Mouse (Mus musculus): ENCODE measurements at regions not wholly inside any gene's neighbourhood (a gene's known extent, or its start where the extent isn't known, plus 50 kb on each side); places are given as distances from the start of the nearest gene placed in this dataset.

DNA sequence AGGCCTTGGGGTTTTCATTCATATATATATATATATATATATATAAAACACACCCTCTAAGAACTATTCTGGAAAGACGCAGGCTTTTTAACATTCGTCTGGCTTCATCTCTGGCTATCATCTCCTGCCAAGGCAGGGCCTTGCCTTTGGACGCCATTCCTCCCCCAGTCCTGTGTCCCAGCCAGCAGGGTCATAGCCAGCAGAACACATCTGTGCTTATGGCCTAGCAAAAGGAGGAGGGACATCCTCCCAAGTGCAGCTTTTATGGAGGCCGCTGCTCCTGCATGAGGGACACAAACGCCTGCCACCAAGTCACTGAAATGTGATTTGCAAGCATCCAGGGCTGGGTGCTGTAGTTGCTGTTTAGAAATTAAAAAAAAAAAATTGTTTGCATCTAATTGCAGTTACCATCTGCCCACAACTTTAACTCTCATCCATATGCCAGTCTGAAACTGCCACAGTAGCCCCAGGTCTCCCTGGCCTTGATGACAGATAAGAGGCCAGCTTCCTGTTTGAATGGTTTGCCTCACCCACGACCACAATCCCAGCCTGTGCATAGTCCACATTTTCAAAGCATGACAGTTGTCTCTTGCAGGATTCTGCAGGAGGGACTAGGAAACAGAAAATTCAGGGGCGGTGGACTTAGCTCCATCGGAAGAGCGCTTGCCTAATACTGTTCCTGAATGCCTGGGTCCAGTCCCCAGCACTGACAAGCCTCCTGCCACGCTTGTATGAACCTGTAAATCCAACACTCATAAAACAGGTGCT is 108.7 kb downstream of the Dyrk2 start:
- no peaks in the 10 kb centered on the region; the same call in 1 of the 2 replicates for H3K27me3 ChIP-seq (ENCODE audit: control insufficient read depth, insufficient read depth, low read length)
- no peak overlapping the region for H3K27ac ChIP-seq (ENCODE audit: insufficient read depth, low read length)
- TF ChIP-seq CTCF (IDR thresholded peaks at IDR 0.05; ENCODE audit: borderline replicate concordance, insufficient read depth, low read depth, low read length): no peak
- TF ChIP-seq POLR2A (IDR thresholded peaks at IDR 0.05; ENCODE audit: borderline replicate concordance, insufficient read depth, low read length): no peak
- H3K4me3 ChIP-seq (replicated peaks; ENCODE audit: insufficient read depth, low read depth, low read length): no peak overlapping the region
- H3K4me1 ChIP-seq (ENCODE audit: control insufficient read depth, insufficient read depth, low read length): no peaks in the 10 kb centered on the region
- no peak for DNase-seq
- WGBS: 77% methylated on average over 10 of the region's 10 CpGs

- Histone ChIP-seq H3K27me3 (ENCODE audit: control insufficient read depth, insufficient read depth, low read length) (no peaks in the 10 kb centered on the region), H3K27ac (ENCODE audit: insufficient read depth, low read length) (no peak overlapping the region), H3K4me1 (ENCODE audit: control insufficient read depth, insufficient read depth, low read length) (no peaks in the 10 kb centered on the region), H3K4me3 (replicated peaks; ENCODE audit: insufficient read depth, low read depth, low read length) (no peak overlapping the region)
- 85% methylated on average over 9 of the region's 9 CpGs for WGBS
- TF ChIP-seq POLR2A (IDR thresholded peaks at IDR 0.05; ENCODE audit: borderline replicate concordance, insufficient read depth, low read length) (no peak), CTCF (IDR thresholded peaks at IDR 0.05; ENCODE audit: borderline replicate concordance, insufficient read depth, low read depth, low read length) (no peak)
- no peak for DNase-seq
These were observed 105.0 kb downstream of the Dyrk2 start for GRCm38 (mm10) chr10:118765051-118765450.

DNA sequence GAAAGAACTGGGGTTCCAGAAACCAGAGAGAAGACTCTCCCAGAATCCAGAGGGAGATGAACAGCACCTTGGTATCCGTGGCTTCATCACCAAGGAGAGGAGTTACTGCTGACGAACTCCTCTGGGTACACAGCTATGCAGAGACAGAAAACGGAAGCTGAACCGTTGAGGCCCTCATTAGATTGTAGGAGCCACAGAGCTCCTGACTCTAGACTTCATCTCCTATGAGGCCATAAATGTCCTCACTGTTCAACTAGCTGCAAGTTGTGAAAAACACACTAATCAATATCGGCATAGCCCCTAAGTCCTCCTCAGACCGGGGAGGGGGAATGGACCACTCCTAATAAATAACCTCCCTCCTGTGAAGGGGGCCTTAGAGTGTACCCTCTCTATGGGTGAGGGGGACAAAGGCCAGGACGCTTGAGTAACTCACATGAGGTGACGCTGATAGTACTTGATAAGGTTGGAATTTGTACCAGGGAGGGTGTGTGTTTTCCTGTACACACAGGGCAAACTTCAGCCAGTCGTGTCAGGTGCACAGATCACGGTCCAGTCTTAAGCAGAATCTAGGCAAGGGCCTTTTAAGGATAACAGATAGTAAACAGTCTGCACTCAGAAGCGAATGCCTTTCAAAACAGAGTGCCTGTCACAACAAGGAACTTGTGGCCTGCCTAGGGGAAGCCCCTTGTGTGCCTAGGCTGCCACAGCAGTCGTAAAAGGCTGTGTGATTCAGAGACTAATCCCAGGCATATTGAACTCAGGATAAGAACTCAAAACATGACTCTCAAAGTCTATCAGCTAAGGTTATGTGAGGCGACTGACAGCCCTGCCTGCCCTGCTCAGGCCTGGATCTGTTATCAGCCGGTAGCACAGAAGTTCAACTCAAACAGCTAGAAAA is 104.2 kb downstream of the Dyrk2 start:
- H3K27ac ChIP-seq (ENCODE audit: insufficient read depth, low read length): no peak overlapping the region
- TF ChIP-seq POLR2A (IDR thresholded peaks at IDR 0.05; ENCODE audit: borderline replicate concordance, insufficient read depth, low read length) (no peak), CTCF (IDR thresholded peaks at IDR 0.05; ENCODE audit: borderline replicate concordance, insufficient read depth, low read depth, low read length) (no peak)
- H3K27me3 ChIP-seq (ENCODE audit: control insufficient read depth, insufficient read depth, low read length): no peaks in the 10 kb centered on the region
- 82% methylated on average over 14 of the region's 14 CpGs for WGBS
- H3K4me3 ChIP-seq (replicated peaks; ENCODE audit: insufficient read depth, low read depth, low read length): no peak overlapping the region
- no peak for DNase-seq
- no peaks in the 10 kb centered on the region for H3K4me1 ChIP-seq (ENCODE audit: control insufficient read depth, insufficient read depth, low read length)

DNA sequence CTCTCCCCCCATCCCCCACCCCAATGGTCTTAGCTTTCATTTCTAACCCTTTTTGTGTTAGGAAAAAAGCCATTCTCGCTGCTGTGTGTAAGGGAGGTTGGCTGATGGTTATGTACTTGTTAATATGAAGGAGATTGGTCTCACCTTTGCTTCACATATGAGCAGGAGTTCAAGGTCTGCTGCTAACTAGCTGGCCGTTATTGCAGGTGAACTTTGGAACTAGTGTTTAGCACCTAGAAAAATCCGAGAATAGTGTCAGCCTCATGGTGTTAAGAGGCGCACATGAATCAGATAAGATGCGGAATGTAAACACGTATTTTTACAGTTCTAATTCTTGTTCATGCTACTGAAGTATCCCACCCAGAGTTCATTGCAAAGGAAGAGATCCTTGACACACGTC is 103.2 kb downstream of the Dyrk2 start:
- no peak overlapping the region for H3K4me3 ChIP-seq (replicated peaks; ENCODE audit: insufficient read depth, low read depth, low read length)
- H3K27ac ChIP-seq (ENCODE audit: insufficient read depth, low read length): no peak overlapping the region
- WGBS: 92% methylated on average over 7 of the region's 7 CpGs
- no peaks in the 10 kb centered on the region for H3K4me1 ChIP-seq (ENCODE audit: control insufficient read depth, insufficient read depth, low read length)
- TF ChIP-seq CTCF (IDR thresholded peaks at IDR 0.05; ENCODE audit: borderline replicate concordance, insufficient read depth, low read depth, low read length): no peak
- no peak for TF ChIP-seq POLR2A (IDR thresholded peaks at IDR 0.05; ENCODE audit: borderline replicate concordance, insufficient read depth, low read length)
- DNase-seq: no peak
- no peaks in the 10 kb centered on the region for H3K27me3 ChIP-seq (ENCODE audit: control insufficient read depth, insufficient read depth, low read length)

GRCm38 (mm10) chr10:118769751-118770150 is 100.3 kb downstream of the Dyrk2 start:
- DNase-seq: no peak
- Histone ChIP-seq H3K4me3 (replicated peaks; ENCODE audit: insufficient read depth, low read depth, low read length) (no peak overlapping the region), H3K4me1 (ENCODE audit: control insufficient read depth, insufficient read depth, low read length) (no peaks in the 10 kb centered on the region), H3K27ac (ENCODE audit: insufficient read depth, low read length) (no peak overlapping the region), H3K27me3 (ENCODE audit: control insufficient read depth, insufficient read depth, low read length) (no peaks in the 10 kb centered on the region)
- no peak for TF ChIP-seq CTCF (IDR thresholded peaks at IDR 0.05; ENCODE audit: borderline replicate concordance, insufficient read depth, low read depth, low read length)
- no peak for TF ChIP-seq POLR2A (IDR thresholded peaks at IDR 0.05; ENCODE audit: borderline replicate concordance, insufficient read depth, low read length)
- WGBS: 82% methylated on average over 4 of the region's 4 CpGs

GRCm38 (mm10) chr10:118778656-118779055 is 91.4 kb downstream of the Dyrk2 start:
- DNase-seq: no peak
- WGBS: 96% methylated on average over 10 of the region's 10 CpGs
- Histone ChIP-seq H3K4me3 (replicated peaks; ENCODE audit: insufficient read depth, low read depth, low read length) (no peak overlapping the region), H3K27me3 (ENCODE audit: control insufficient read depth, insufficient read depth, low read length) (no peaks in the 10 kb centered on the region; the same call in 1 of the 2 replicates), H3K27ac (ENCODE audit: insufficient read depth, low read length) (no peak overlapping the region), H3K4me1 (ENCODE audit: control insufficient read depth, insufficient read depth, low read length) (no peaks in the 10 kb centered on the region)
- TF ChIP-seq CTCF (IDR thresholded peaks at IDR 0.05; ENCODE audit: borderline replicate concordance, insufficient read depth, low read depth, low read length) (no peak), POLR2A (IDR thresholded peaks at IDR 0.05; ENCODE audit: borderline replicate concordance, insufficient read depth, low read length) (no peak)

GRCm38 (mm10) chr10:118780831-118781569 is 89.0 kb downstream of the Dyrk2 start:
- Histone ChIP-seq H3K4me1 (ENCODE audit: control insufficient read depth, insufficient read depth, low read length) (no peaks in the 10 kb centered on the region), H3K4me3 (replicated peaks; ENCODE audit: insufficient read depth, low read depth, low read length) (no peak overlapping the region), H3K27me3 (ENCODE audit: control insufficient read depth, insufficient read depth, low read length) (no peaks in the 10 kb centered on the region; the same call in 1 of the 2 replicates), H3K27ac (ENCODE audit: insufficient read depth, low read length) (no peak overlapping the region)
- 95% methylated on average over 10 of the region's 10 CpGs for WGBS
- TF ChIP-seq POLR2A (IDR thresholded peaks at IDR 0.05; ENCODE audit: borderline replicate concordance, insufficient read depth, low read length): no peak
- DNase-seq: no peak
